23 mouse cellular contexts compared by ENCODE assay signal in the genomic region with DNA sequence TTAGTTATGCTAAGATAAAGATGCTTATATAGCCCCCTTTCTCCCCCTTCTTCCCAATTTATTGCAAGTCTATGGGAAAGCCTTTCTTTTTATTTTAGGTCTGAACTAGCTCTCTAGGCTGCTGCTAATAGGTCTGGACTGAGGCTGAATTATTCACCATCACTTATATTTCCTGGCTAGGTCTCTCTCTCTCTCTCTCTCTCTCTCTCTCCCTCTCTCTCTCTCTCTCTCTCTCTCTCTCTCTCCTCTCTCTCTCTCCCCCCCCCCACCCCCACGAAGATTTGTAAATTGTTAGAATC.
DNase-seq lines count a peak whose midpoint lies in the region; ATAC-seq and TF ChIP-seq lines count a peak whose summit lies in the region.
"Had no signal": no experiment of that assay in that cellular context is flagged by ENCODE, and none has a peak within 500 bp of the region (broad histone marks: within the 10 kb centered on the region; RNA-seq: fewer than 3 reads in every experiment).

No protein-coding gene starts in this region.

- no peaks in the 10 kb centered on the region for H3K36me3 ChIP-seq in forebrain, embryonic 13.5 days (ENCODE audit: poor library complexity, severe bottlenecking)
- no peaks in the 10 kb centered on the region for H3K36me3 ChIP-seq in forebrain, embryonic 16.5 days (ENCODE audit: control insufficient read depth, insufficient read depth)
- no peaks in the 10 kb centered on the region for H3K36me3 ChIP-seq in hindbrain, embryonic 16.5 days (ENCODE audit: control insufficient read depth, insufficient read depth, low read length)
- H3K36me3 ChIP-seq in midbrain, embryonic 16.5 days (ENCODE audit: control insufficient read depth, insufficient read depth, low read length) = no peaks in the 10 kb centered on the region
- no peaks in the 10 kb centered on the region for H3K36me3 ChIP-seq in kidney, adult 2 months (ENCODE audit: control insufficient read depth, insufficient read depth, low read length)
- H3K36me3 ChIP-seq: embryonic facial prominence, embryonic 12.5 days; kidney, embryonic 15.5 days had no signal

- no peak overlapping the region for H3K4me2 ChIP-seq in forebrain, embryonic 13.5 days
- H3K4me2 ChIP-seq in forebrain, embryonic 16.5 days (ENCODE audit: low read length) = no peak overlapping the region
- no peak overlapping the region for H3K4me2 ChIP-seq in hindbrain, embryonic 16.5 days (ENCODE audit: low read length)
- H3K4me2 ChIP-seq in midbrain, embryonic 16.5 days (ENCODE audit: low read length) = no peak overlapping the region
- H3K4me2 ChIP-seq: embryonic facial prominence, embryonic 12.5 days had no signal

- no peak overlapping the region for H3K9ac ChIP-seq in forebrain, embryonic 13.5 days
- no peak overlapping the region for H3K9ac ChIP-seq in forebrain, embryonic 16.5 days (replicated peaks; ENCODE audit: low read depth, low read length)
- H3K9ac ChIP-seq in hindbrain, embryonic 16.5 days (ENCODE audit: low read depth, low read length) = no peak overlapping the region
- H3K9ac ChIP-seq in midbrain, embryonic 16.5 days (ENCODE audit: low read depth, low read length) = no peak overlapping the region
- H3K9ac ChIP-seq: embryonic facial prominence, embryonic 12.5 days; kidney, embryonic 15.5 days; liver, postnatal 0 days had no signal

- peaks cover 18% of the 10 kb centered on the region for H3K4me1 ChIP-seq in forebrain, embryonic 13.5 days
- H3K4me1 ChIP-seq in forebrain, embryonic 16.5 days (replicated peaks; ENCODE audit: control insufficient read depth, insufficient read depth, low read length) = peaks cover 9% of the 10 kb centered on the region
- H3K4me1 ChIP-seq in hindbrain, embryonic 16.5 days (ENCODE audit: control insufficient read depth, insufficient read depth, low read depth, low read length) = peaks cover 6% of the 10 kb centered on the region
- peaks cover 10% of the 10 kb centered on the region for H3K4me1 ChIP-seq in midbrain, embryonic 16.5 days (ENCODE audit: control insufficient read depth, insufficient read depth, low read length)
- no peaks in the 10 kb centered on the region for H3K4me1 ChIP-seq in kidney, adult 2 months (ENCODE audit: control insufficient read depth, insufficient read depth, low read length)
- H3K4me1 ChIP-seq: megakaryocyte, embryonic 14.5 days had no signal

- DNase-seq in kidney, adult 2 months = no peak
- DNase-seq in kidney, postnatal 4 days = no peak
- DNase-seq in right cerebral cortex, postnatal 25 days = no peak
- DNase-seq: cerebellum, adult 8-10 months; gastrocnemius, postnatal 10 days; heart, adult 18-20 months; heart, postnatal 36 days; layer of hippocampus, postnatal 36 days; liver; liver, postnatal 0 days; lung, postnatal 10 days; thymus, postnatal 36 days had no signal

- H3K9me3 ChIP-seq in forebrain, embryonic 13.5 days (replicated peaks) = no peaks in the 10 kb centered on the region
- no peaks in the 10 kb centered on the region for H3K9me3 ChIP-seq in forebrain, embryonic 16.5 days (ENCODE audit: control insufficient read depth, low read length)
- H3K9me3 ChIP-seq in hindbrain, embryonic 16.5 days (ENCODE audit: control insufficient read depth, low read length) = no peaks in the 10 kb centered on the region
- H3K9me3 ChIP-seq in midbrain, embryonic 16.5 days (replicated peaks; ENCODE audit: control insufficient read depth, low read length, poor library complexity, severe bottlenecking) = no peaks in the 10 kb centered on the region
- H3K9me3 ChIP-seq: embryonic facial prominence, embryonic 12.5 days; kidney, embryonic 15.5 days; megakaryocyte, embryonic 14.5 days had no signal

- H3K27ac ChIP-seq in forebrain, embryonic 13.5 days = peak overlapping the region; percentile 74
- no peak overlapping the region for H3K27ac ChIP-seq in forebrain, embryonic 16.5 days (ENCODE audit: low read length)
- H3K27ac ChIP-seq in hindbrain, embryonic 16.5 days (ENCODE audit: low read depth, low read length) = no peak overlapping the region
- no peak overlapping the region for H3K27ac ChIP-seq in midbrain, embryonic 16.5 days (ENCODE audit: low read length)
- no peak overlapping the region for H3K27ac ChIP-seq in kidney, adult 2 months (ENCODE audit: insufficient read depth, low read depth, low read length)
- H3K27ac ChIP-seq: embryonic facial prominence, embryonic 12.5 days; kidney, embryonic 15.5 days had no signal

- H3K27me3 ChIP-seq in forebrain, embryonic 13.5 days = no peaks in the 10 kb centered on the region
- no peaks in the 10 kb centered on the region for H3K27me3 ChIP-seq in forebrain, embryonic 16.5 days (replicated peaks; ENCODE audit: control insufficient read depth, insufficient read depth, low read length)
- no peaks in the 10 kb centered on the region for H3K27me3 ChIP-seq in hindbrain, embryonic 16.5 days (replicated peaks; ENCODE audit: control insufficient read depth, insufficient read depth, low read length)
- H3K27me3 ChIP-seq in midbrain, embryonic 16.5 days (ENCODE audit: control insufficient read depth, insufficient read depth, low read depth, low read length) = no peaks in the 10 kb centered on the region
- H3K27me3 ChIP-seq in kidney, adult 2 months (replicated peaks; ENCODE audit: control insufficient read depth, insufficient read depth, low read length) = no peaks in the 10 kb centered on the region
- H3K27me3 ChIP-seq: embryonic facial prominence, embryonic 12.5 days; kidney, embryonic 15.5 days; megakaryocyte, embryonic 14.5 days had no signal

- TF ChIP-seq POLR2A in kidney, adult 2 months (IDR thresholded peaks at IDR 0.05; ENCODE audit: low read depth, low read length) = no peak

- no peak for TF ChIP-seq CTCF in kidney, adult 2 months (conservative IDR thresholded peaks at IDR 0.05; ENCODE audit: insufficient read depth, insufficient read length, low read depth, low read length)

- WGBS in forebrain, embryonic 13.5 days = 33% methylated on average over 1 of the region's 1 CpGs
- WGBS in forebrain, embryonic 16.5 days = 23% methylated on average over 1 of the region's 1 CpGs
- 33% methylated on average over 1 of the region's 1 CpGs for WGBS in hindbrain, embryonic 16.5 days
- WGBS in midbrain, embryonic 16.5 days = 55% methylated on average over 1 of the region's 1 CpGs
- WGBS in kidney, adult 2 months = 47% methylated on average over 1 of the region's 1 CpGs

- no peak overlapping the region for H3K4me3 ChIP-seq in forebrain, embryonic 13.5 days
- H3K4me3 ChIP-seq in forebrain, embryonic 16.5 days (replicated peaks; ENCODE audit: low read length) = no peak overlapping the region
- no peak overlapping the region for H3K4me3 ChIP-seq in hindbrain, embryonic 16.5 days (ENCODE audit: low read length)
- no peak overlapping the region for H3K4me3 ChIP-seq in midbrain, embryonic 16.5 days (ENCODE audit: low read depth, low read length)
- no peak overlapping the region for H3K4me3 ChIP-seq in kidney, adult 2 months (ENCODE audit: insufficient read depth, low read depth, low read length)
- H3K4me3 ChIP-seq: embryonic facial prominence, embryonic 12.5 days; erythroblast, embryonic 14.5 days; kidney, embryonic 15.5 days; megakaryocyte, embryonic 14.5 days; myocyte had no signal

- peak; percentile 80 for ATAC-seq in forebrain, embryonic 13.5 days
- ATAC-seq in forebrain, embryonic 16.5 days = peak; percentile 74
- 0 out of 2 replicates have a peak, but pooled peaks have one; percentile 24 for ATAC-seq in hindbrain, embryonic 16.5 days
- peak; percentile 71 for ATAC-seq in midbrain, embryonic 16.5 days
- ATAC-seq in megakaryocyte, adult 5-6 weeks (ENCODE audit: poor library complexity, severe bottlenecking) = no peak
- ATAC-seq: intestine, embryonic 16.5 days; liver, postnatal 0 days had no signal
